Mouse (Mus musculus): ENCODE results near the gene Sec61a2.

GRCm38 (mm10) chr2:5930291-5931054, 35.2 kb upstream of the Sec61a2 start:
- no peak for TF ChIP-seq CTCF (IDR thresholded peaks at IDR 0.05; ENCODE audit: low read depth)
- TF ChIP-seq EP300 (IDR thresholded peaks at IDR 0.05; ENCODE audit: low read depth), result no peak
